Mouse (Mus musculus) MEL (cell line): ENCODE data around the gene Daxx. TPM values are rescaled to one million over a fixed set of nuclear protein-coding genes. Genes with fewer than 3 reads are reported as not detected.
"Not testable (repeated sequence)": the region's sequence is repeated elsewhere in the genome, so short reads cannot be mapped to it uniquely, and the experiment has no call there.

ENCODE experiments used
- DNase-seq: peaks from one replicate; pipeline ENCODE4 v3.0.0; 2011; ENCODE audit warnings: low read depth, low spot score
- H3K27ac ChIP-seq: 2 replicates; pipeline ENCODE4 v1.5.1; 2012; ENCODE audit warnings: low read depth, mild to moderate bottlenecking, control low read depth, low read length, moderate library complexity; ENCODE audit not compliant: control insufficient read depth
- H3K27me3 ChIP-seq, 2 experiments: fragments of 150-350 bp in 1 of 2; sonication (generic) in 1 of 2; 2 replicates each; pipeline ENCODE4 v1.6.1; 2012; ENCODE audit warnings: low read length in 2 of 2, mild to moderate bottlenecking in 2 of 2, improper control_type of control experiment in 1 of 2, moderate library complexity in 1 of 2; ENCODE audit not compliant: insufficient read depth in 2 of 2, control insufficient read depth in 1 of 2
- H3K36me3 ChIP-seq, 2 experiments: 2 replicates each; pipeline ENCODE4 v1.6.1; 2012 to 2014; ENCODE audit warnings: low read length in 2 of 2, improper control_type of control experiment in 1 of 2, inconsistent platforms in 1 of 2, mild to moderate bottlenecking in 1 of 2; ENCODE audit not compliant: insufficient read depth in 2 of 2, control insufficient read depth in 1 of 2
- H3K4me1 ChIP-seq, 2 experiments: fragments of 150-350 bp in 1 of 2; sonication (generic) in 1 of 2; 2 replicates each; pipeline ENCODE4 v1.6.1; 2012; ENCODE audit warnings: low read length in 2 of 2, improper control_type of control experiment in 1 of 2, mild to moderate bottlenecking in 1 of 2; ENCODE audit not compliant: insufficient read depth in 2 of 2, control insufficient read depth in 1 of 2
- H3K4me3 ChIP-seq, 2 experiments: fragments of 150-350 bp in 1 of 2; sonication (generic) in 1 of 2; 2 replicates each; pipeline ENCODE4 v1.5.1; 2012; ENCODE audit warnings: low read depth in 2 of 2, low read length in 2 of 2, mild to moderate bottlenecking in 2 of 2, moderate library complexity in 2 of 2, control low read depth in 1 of 2, improper control_type of control experiment in 1 of 2; ENCODE audit not compliant: control insufficient read depth in 1 of 2, insufficient read depth in 1 of 2
- H3K79me2 ChIP-seq: 2 replicates; pipeline ENCODE4 v1.6.1; 2012; ENCODE audit warnings: mild to moderate bottlenecking, low read length, moderate library complexity; ENCODE audit not compliant: control insufficient read depth, poor library complexity, insufficient read depth
- H3K9ac ChIP-seq: 2 replicates; pipeline ENCODE4 v1.6.1; 2012; ENCODE audit warnings: low read depth, mild to moderate bottlenecking, control low read depth, low read length, moderate library complexity; ENCODE audit not compliant: control insufficient read depth, poor library complexity, severe bottlenecking
- H3K9me3 ChIP-seq: fragments of 150-350 bp; sonication (generic); replicated peaks from 2 replicates; pipeline ENCODE4 v1.6.1; 2012; ENCODE audit warnings: mild to moderate bottlenecking, low read length, improper control_type of control experiment, moderate library complexity; ENCODE audit not compliant: insufficient read depth
- CTCF ChIP-seq, 3 experiments: IDR thresholded peaks in 2 of 3; conservative IDR thresholded peaks in 1 of 3; 2 replicates each; pipeline ENCODE4 v1.5.1; 2011 to 2012; ENCODE audit warnings: low read length in 3 of 3, low read depth in 2 of 3, mild to moderate bottlenecking in 2 of 3, improper control_type of control experiment in 1 of 3, inconsistent platforms in 1 of 3, mixed read lengths in 1 of 3, moderate library complexity in 1 of 3; ENCODE audit not compliant: control insufficient read depth in 1 of 3, insufficient read depth in 1 of 3, poor library complexity in 1 of 3, severe bottlenecking in 1 of 3
- EP300 ChIP-seq, 2 experiments: IDR thresholded peaks; 2 replicates each; pipeline ENCODE4 v1.6.1; 2011; ENCODE audit warnings: improper control_type of control experiment in 2 of 2, low read length in 2 of 2, low read depth in 1 of 2, mild to moderate bottlenecking in 1 of 2
- ETS1 ChIP-seq: IDR thresholded peaks from 2 replicates; pipeline ENCODE4 v1.6.1; 2012; ENCODE audit warnings: low read depth, mild to moderate bottlenecking, inconsistent platforms, low read length, improper control_type of control experiment, moderate library complexity
- GATA1 ChIP-seq: IDR thresholded peaks from 2 replicates; pipeline ENCODE4 v1.6.1; 2011; ENCODE audit warnings: low read depth, low read length, improper control_type of control experiment
- RAD21 ChIP-seq: IDR thresholded peaks from 2 replicates; pipeline ENCODE4 v1.6.1; 2011; ENCODE audit warnings: mild to moderate bottlenecking, low read depth, low read length, improper control_type of control experiment
- SMC3 ChIP-seq: IDR thresholded peaks from 2 replicates; pipeline ENCODE4 v1.6.1; 2011; ENCODE audit warnings: low read depth, low read length, improper control_type of control experiment
- polyA plus RNA-seq, 2 experiments: library from polyadenylated mRNA; stranded (reverse) in 1 of 2; unstranded in 1 of 2; fragments of >175 nt in 1 of 2; fragments of >200 nt in 1 of 2; gene quantifications; 2 replicates each; pipeline versions ENCODE4 v1.2.1 to v1.2.4; 2012; ENCODE audit warnings: low replicate concordance in 2 of 2, low read depth in 1 of 2; ENCODE audit not compliant: insufficient read length in 2 of 2, insufficient read depth in 1 of 2, missing spikeins in 1 of 2
- total RNA-seq: library from RNA; depleted of rRNA; stranded (reverse); fragments of 300-350 nt; gene quantifications from 2 replicates; pipeline ENCODE4 v1.2.3, GENCODE M21; 2012

Daxx gene
- total and polyA plus RNA-seq, 3 experiments = 40.6 to 68.0 TPM; not detected in 1

DNA sequence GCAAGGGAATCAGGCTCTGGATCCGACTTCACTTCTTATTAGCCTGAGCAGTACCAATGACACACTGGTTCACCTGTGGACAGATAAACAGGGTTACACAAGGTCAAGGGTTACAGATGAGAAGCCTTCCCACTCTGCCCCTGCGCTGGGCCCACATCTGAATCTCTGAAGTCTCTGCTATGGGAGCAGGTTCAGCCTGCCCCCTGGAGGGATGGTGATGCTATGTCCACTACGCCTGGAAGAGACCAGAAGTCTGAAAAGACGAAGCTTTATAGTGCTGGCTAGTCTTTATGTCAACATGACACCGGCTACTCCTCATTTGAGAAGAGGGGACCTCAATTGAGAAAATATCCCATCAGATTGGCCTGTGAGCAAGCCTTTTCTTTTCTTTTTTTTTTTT, 33.4 kb upstream of the Daxx start:
- DNase-seq, H3K27me3 ChIP-seq, H3K27ac ChIP-seq, H3K4me1 ChIP-seq, H3K4me3 ChIP-seq, H3K9ac ChIP-seq, H3K9me3 ChIP-seq, H3K79me2 ChIP-seq, H3K36me3 ChIP-seq: not testable (repeated sequence)
- peak in 2 of 3 experiments; percentile 17 to 25; a peak in 1 of 6 replicates for TF ChIP-seq CTCF (IDR thresholded peaks at IDR 0.05 in 2 of 3, conservative IDR thresholded peaks at IDR 0.05 in 1 of 3; ENCODE audit: control insufficient read depth in 1 of 3, insufficient read depth in 1 of 3, low read depth in 2 of 3, low read length in 3 of 3, poor library complexity in 1 of 3, severe bottlenecking in 1 of 3)
- 0 out of 2 replicates have a peak, but pooled peaks have one; percentile 7 for TF ChIP-seq SMC3
- peak; percentile 1; the same call in 1 of the 2 replicates for TF ChIP-seq RAD21

- H3K4me3 ChIP-seq, H3K9ac ChIP-seq, DNase-seq, H3K9me3 ChIP-seq, H3K27ac ChIP-seq, H3K27me3 ChIP-seq: not testable (repeated sequence)
- Histone ChIP-seq H3K36me3 (peaks cover 2 to 13% of the 10 kb centered on the region in 2 experiments; a peak in 3 of 4 replicates), H3K79me2 (peaks cover 18% of the 10 kb centered on the region), H3K4me1 (peaks cover 4 to 14% of the 10 kb centered on the region in 2 experiments)
These were observed 24.9 kb upstream of the Daxx start for GRCm38 (mm10) chr17:33884320-33884719.

DNA sequence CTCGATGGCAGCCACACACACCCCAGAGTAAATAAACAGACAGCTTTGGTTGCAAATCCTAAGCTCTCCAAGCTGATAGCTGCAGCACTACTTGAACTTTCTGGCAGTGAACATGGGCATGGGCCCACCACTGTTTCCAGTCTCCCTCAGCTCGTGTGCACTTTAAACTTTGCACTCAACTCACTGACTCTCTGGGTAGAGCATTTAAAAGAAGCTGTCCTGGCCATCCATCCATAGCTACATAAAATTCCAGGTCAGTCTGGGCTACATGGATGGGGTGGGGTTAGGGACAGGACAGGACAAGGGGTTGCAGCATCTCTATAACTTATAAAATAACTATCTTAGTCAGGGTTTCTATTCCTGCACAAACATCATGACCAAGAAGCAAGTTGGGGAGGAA, 21.4 kb upstream of the Daxx start:
- H3K27me3 ChIP-seq, H3K9me3 ChIP-seq, H3K27ac ChIP-seq, H3K4me3 ChIP-seq, DNase-seq, H3K9ac ChIP-seq: not testable (repeated sequence)
- Histone ChIP-seq H3K79me2 (peaks cover 27% of the 10 kb centered on the region), H3K36me3 (peaks cover 2 to 16% of the 10 kb centered on the region in 2 experiments; a peak in 3 of 4 replicates), H3K4me1 (peaks cover 4 to 18% of the 10 kb centered on the region in 2 experiments)

DNA sequence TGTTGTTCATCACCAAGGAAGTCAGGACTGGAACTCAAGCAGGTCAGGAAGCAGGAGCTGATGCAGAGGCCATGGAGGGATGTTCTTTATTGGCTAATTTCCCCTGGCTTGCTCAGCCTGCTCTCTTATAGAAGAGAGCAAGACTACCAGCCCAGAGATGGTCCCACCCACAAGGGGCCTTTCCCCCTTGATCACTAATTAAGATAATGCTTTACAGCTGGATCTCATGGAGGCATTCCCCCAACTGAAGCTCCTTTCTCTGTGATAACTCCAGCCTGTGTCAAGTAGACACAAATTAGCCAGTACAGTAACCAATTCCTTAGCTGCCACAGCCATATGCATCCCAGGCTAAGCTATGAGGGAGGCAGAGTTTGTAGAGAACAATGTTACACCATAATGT, 21.0 kb upstream of the Daxx start:
- not testable (repeated sequence) for DNase-seq, H3K9ac ChIP-seq, H3K9me3 ChIP-seq, H3K27me3 ChIP-seq, H3K27ac ChIP-seq
- TF ChIP-seq ETS1 (peak; percentile 52; the same call in 1 of the 2 replicates), EP300 (IDR thresholded peaks at IDR 0.05; ENCODE audit: low read depth in 1 of 2, low read length in 2 of 2) (peak in 1 of 2 experiments; percentile 30; a peak in 1 of 4 replicates), GATA1 (0 out of 2 replicates have a peak, but pooled peaks have one; percentile 21)
- H3K4me3 ChIP-seq = peak overlapping the region in 1 of 2 experiments; percentile 60; a peak in 2 of 4 replicates
- peaks cover 27% of the 10 kb centered on the region for H3K79me2 ChIP-seq
- H3K36me3 ChIP-seq = peaks cover 2 to 16% of the 10 kb centered on the region in 2 experiments; a peak in 3 of 4 replicates
- H3K4me1 ChIP-seq = peaks cover 4 to 18% of the 10 kb centered on the region in 2 experiments
